ENCODE assay signal across 17 mouse cellular contexts in the genomic region with DNA sequence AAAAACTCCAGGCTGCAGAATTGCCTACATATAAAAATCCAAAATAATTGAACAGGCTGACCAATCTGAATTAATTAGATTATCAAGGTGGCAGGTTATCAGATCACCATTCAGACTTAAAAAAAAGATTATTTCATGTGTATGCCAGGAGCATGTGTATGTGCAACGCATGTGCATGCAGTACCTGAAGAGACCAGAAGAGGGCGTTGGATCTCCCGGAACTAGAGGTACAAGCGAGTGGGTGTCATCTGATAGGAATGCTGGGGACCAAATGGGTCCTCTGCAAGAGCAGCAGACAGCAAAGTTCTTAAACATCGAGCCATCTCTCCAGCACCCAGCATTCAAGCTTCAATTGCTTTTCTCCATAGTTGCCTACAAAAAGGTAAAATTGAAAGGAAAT.
A peak's percentile ranks its signal among the peaks of the same experiment; 100 is the strongest.
DNase-seq lines count a peak whose midpoint lies in the region; ATAC-seq and TF ChIP-seq lines count a peak whose summit lies in the region.
"Had no signal": no experiment of that assay in that cellular context is flagged by ENCODE, and none has a peak within 500 bp of the region (broad histone marks: within the 10 kb centered on the region; RNA-seq: fewer than 3 reads in every experiment).

No protein-coding gene starts in this region.

- peak; percentile 13; the same call in 1 of the 2 replicates for TF ChIP-seq CTCF in heart, postnatal 0 days (IDR thresholded peaks at IDR 0.05; ENCODE audit: low read depth)
- peak; percentile 68; the same call in 1 of the 2 replicates for TF ChIP-seq CTCF in testis, adult 2 months (IDR thresholded peaks at IDR 0.05; ENCODE audit: control insufficient read depth, insufficient read depth, insufficient replicate concordance, low read depth, low read length)

- TF ChIP-seq EP300 in heart, postnatal 0 days (IDR thresholded peaks at IDR 0.05; ENCODE audit: low read depth), result no peak

- WGBS in heart, postnatal 0 days, result 48% methylated on average over 5 of the region's 5 CpGs
- WGBS in midbrain, embryonic 10.5 days, result 55% methylated on average over 5 of the region's 5 CpGs

- H3K9ac ChIP-seq in heart, postnatal 0 days (replicated peaks; ENCODE audit: low read depth, low read length), result no peak overlapping the region
- H3K9ac ChIP-seq: liver, embryonic 15.5 days; neural tube, embryonic 12.5 days had no signal

- H3K4me3 ChIP-seq in heart, postnatal 0 days (ENCODE audit: low read depth, low read length), result no peak overlapping the region
- no peak overlapping the region for H3K4me3 ChIP-seq in testis, adult 2 months (ENCODE audit: control insufficient read depth, low read depth, low read length)
- no peak overlapping the region for H3K4me3 ChIP-seq in midbrain, embryonic 10.5 days
- H3K4me3 ChIP-seq: forebrain, embryonic 10.5 days; liver, embryonic 15.5 days; neural tube, embryonic 12.5 days had no signal

- H3K27ac ChIP-seq in heart, postnatal 0 days (ENCODE audit: low read depth), result no peak overlapping the region
- H3K27ac ChIP-seq in testis, adult 2 months (ENCODE audit: control insufficient read depth, insufficient read depth, low read depth, low read length), result no peak overlapping the region
- H3K27ac ChIP-seq in midbrain, embryonic 10.5 days (replicated peaks), result no peak overlapping the region
- H3K27ac ChIP-seq: forebrain, embryonic 10.5 days; liver, embryonic 15.5 days; neural tube, embryonic 12.5 days had no signal

- no peak for TF ChIP-seq POLR2A in testis, adult 2 months (IDR thresholded peaks at IDR 0.05; ENCODE audit: control insufficient read depth, low read depth, low read length)

- 0 out of 2 replicates have a peak, but pooled peaks cover 1% of the 10 kb centered on the region for H3K9me3 ChIP-seq in heart, postnatal 0 days (replicated peaks; ENCODE audit: control insufficient read depth, low read length)
- H3K9me3 ChIP-seq in midbrain, embryonic 10.5 days (replicated peaks), result no peaks in the 10 kb centered on the region
- H3K9me3 ChIP-seq: forebrain, embryonic 10.5 days; liver, embryonic 15.5 days; neural tube, embryonic 12.5 days had no signal

- no peak overlapping the region for H3K4me2 ChIP-seq in heart, postnatal 0 days (ENCODE audit: low read depth, low read length)
- H3K4me2 ChIP-seq: liver, embryonic 15.5 days; midbrain, embryonic 11.5 days; neural tube, embryonic 12.5 days had no signal

- no peak for ATAC-seq in heart, postnatal 0 days (ENCODE audit: insufficient read depth, low read depth)
- ATAC-seq: intestine, embryonic 16.5 days had no signal

- no peaks in the 10 kb centered on the region for H3K4me1 ChIP-seq in heart, postnatal 0 days (ENCODE audit: control insufficient read depth, insufficient read depth)
- no peaks in the 10 kb centered on the region for H3K4me1 ChIP-seq in testis, adult 2 months (ENCODE audit: control insufficient read depth, insufficient read depth, low read length)
- H3K4me1 ChIP-seq in midbrain, embryonic 10.5 days, result no peaks in the 10 kb centered on the region
- H3K4me1 ChIP-seq: forebrain, embryonic 10.5 days; liver, embryonic 15.5 days; neural tube, embryonic 12.5 days had no signal

- no peaks in the 10 kb centered on the region for H3K36me3 ChIP-seq in heart, postnatal 0 days (replicated peaks; ENCODE audit: control insufficient read depth, insufficient read depth, low read length)
- H3K36me3 ChIP-seq in testis, adult 2 months (ENCODE audit: control insufficient read depth, insufficient read depth, low read length), result no peaks in the 10 kb centered on the region
- no peaks in the 10 kb centered on the region for H3K36me3 ChIP-seq in midbrain, embryonic 10.5 days
- H3K36me3 ChIP-seq: forebrain, embryonic 10.5 days; liver, embryonic 15.5 days; neural tube, embryonic 12.5 days had no signal

- H3K27me3 ChIP-seq in heart, postnatal 0 days (ENCODE audit: control insufficient read depth, insufficient read depth, low read length), result peaks cover 3% of the 10 kb centered on the region; the same call in 1 of the 2 replicates
- no peaks in the 10 kb centered on the region for H3K27me3 ChIP-seq in testis, adult 2 months (ENCODE audit: control insufficient read depth, insufficient read depth, low read length)
- H3K27me3 ChIP-seq in midbrain, embryonic 10.5 days (ENCODE audit: low read depth, poor library complexity, severe bottlenecking), result peaks cover 36% of the 10 kb centered on the region
- H3K27me3 ChIP-seq: neural tube, embryonic 12.5 days had no signal

- DNase-seq in heart, postnatal 0 days (ENCODE audit: low spot score), result no peak
- DNase-seq in heart, adult 18-20 months, result no peak
- DNase-seq in testis, postnatal 10 days (ENCODE audit: low spot score), result no peak
- peak; percentile 52 for DNase-seq in WW6 (ENCODE audit: low read depth, low spot score)
- DNase-seq in Muller cell, postnatal 12 days (ENCODE audit: inconsistent ontology term), result no peak
- no peak for DNase-seq in midbrain, embryonic 10.5 days (ENCODE audit: low spot score)
- DNase-seq: adrenal gland, postnatal 25 days; cerebellum, adult 18-20 months; heart, postnatal 36 days; retina, postnatal 1 day; thymus, postnatal 25 days had no signal
